Mouse (Mus musculus) embryonic fibroblast, embryonic 13.5 days (primary cell): ENCODE measurements at regions not wholly inside any gene's neighbourhood (a gene's known extent, or its start where the extent isn't known, plus 50 kb on each side); places are given as distances from the start of the nearest gene placed in this dataset.

Source experiments
- H3K27ac ChIP-seq: 2 replicates; pipeline ENCODE4 v1.5.1; 2012; ENCODE audit warnings: low read length, control low read depth, inconsistent platforms; ENCODE audit not compliant: insufficient read depth
- H3K4me1 ChIP-seq: 2 replicates; pipeline ENCODE4 v1.6.1; 2011; ENCODE audit warnings: low read length; ENCODE audit not compliant: control insufficient read depth, insufficient read depth
- H3K4me3 ChIP-seq: 2 replicates; pipeline ENCODE4 v1.5.1; 2011; ENCODE audit warnings: mild to moderate bottlenecking, control low read depth, low read length; ENCODE audit not compliant: insufficient read depth
- CTCF ChIP-seq: IDR thresholded peaks from 2 replicates; pipeline ENCODE4 v1.5.1; 2011; ENCODE audit warnings: mild to moderate bottlenecking, control low read depth, low read length, moderate library complexity, borderline replicate concordance; ENCODE audit not compliant: insufficient read depth
- POLR2A ChIP-seq: IDR thresholded peaks from 2 replicates; pipeline ENCODE4 v1.6.1; 2011; ENCODE audit warnings: low read depth, mild to moderate bottlenecking, control low read depth, low read length, moderate library complexity

GRCm38 (mm10) chr14:96956115-96956514 lies 437.2 kb upstream of the Klhl1 start:
- Histone ChIP-seq H3K27ac (no peak overlapping the region), H3K4me3 (no peak overlapping the region), H3K4me1 (no peaks in the 10 kb centered on the region)
- TF ChIP-seq CTCF (no peak), POLR2A (no peak)

GRCm38 (mm10) chr14:96954462-96954861 lies 435.6 kb upstream of the Klhl1 start:
- TF ChIP-seq POLR2A, result no peak
- no peak for TF ChIP-seq CTCF
- no peak overlapping the region for H3K27ac ChIP-seq
- H3K4me3 ChIP-seq, result no peak overlapping the region
- no peaks in the 10 kb centered on the region for H3K4me1 ChIP-seq

- Histone ChIP-seq H3K4me3 (no peak overlapping the region), H3K27ac (no peak overlapping the region), H3K4me1 (no peaks in the 10 kb centered on the region)
- no peak for TF ChIP-seq POLR2A
- no peak for TF ChIP-seq CTCF
Measured at GRCm38 (mm10) chr14:96908737-96909136, 389.8 kb upstream of the Klhl1 start.

- TF ChIP-seq CTCF (no peak), POLR2A (no peak)
- H3K27ac ChIP-seq, result no peak overlapping the region
- H3K4me3 ChIP-seq, result no peak overlapping the region
- H3K4me1 ChIP-seq, result no peaks in the 10 kb centered on the region
Measured at GRCm38 (mm10) chr14:96879701-96880100, 360.8 kb upstream of the Klhl1 start.

- Histone ChIP-seq H3K4me1 (no peaks in the 10 kb centered on the region), H3K27ac (no peak overlapping the region), H3K4me3 (no peak overlapping the region)
- TF ChIP-seq POLR2A (no peak), CTCF (no peak)
Measured at GRCm38 (mm10) chr14:96871969-96872368, 353.1 kb upstream of the Klhl1 start.

- TF ChIP-seq POLR2A (no peak), CTCF (no peak)
Measured at GRCm38 (mm10) chr14:96838910-96839309, 320.0 kb upstream of the Klhl1 start.

GRCm38 (mm10) chr14:96825083-96825482 lies 306.2 kb upstream of the Klhl1 start:
- Histone ChIP-seq H3K4me1 (no peaks in the 10 kb centered on the region), H3K27ac (no peak overlapping the region), H3K4me3 (no peak overlapping the region)
- no peak for TF ChIP-seq POLR2A
- no peak for TF ChIP-seq CTCF

More at GRCm38 (mm10) chr14:96838910-96839309, 320.0 kb upstream of the Klhl1 start:
- H3K27ac ChIP-seq, result no peak overlapping the region
- H3K4me3 ChIP-seq, result no peak overlapping the region
- no peaks in the 10 kb centered on the region for H3K4me1 ChIP-seq

GRCm38 (mm10) chr14:96815665-96816064 lies 296.8 kb upstream of the Klhl1 start:
- H3K4me1 ChIP-seq, result no peaks in the 10 kb centered on the region
- H3K27ac ChIP-seq, result no peak overlapping the region
- TF ChIP-seq CTCF (no peak), POLR2A (no peak)
- H3K4me3 ChIP-seq, result no peak overlapping the region

- TF ChIP-seq CTCF, result no peak
- TF ChIP-seq POLR2A, result no peak
- no peaks in the 10 kb centered on the region for H3K4me1 ChIP-seq
Measured at GRCm38 (mm10) chr14:96805284-96805683, 286.4 kb upstream of the Klhl1 start.

GRCm38 (mm10) chr14:96794806-96795205 lies 275.9 kb upstream of the Klhl1 start:
- no peak overlapping the region for H3K27ac ChIP-seq
- TF ChIP-seq CTCF (no peak), POLR2A (no peak)
- H3K4me3 ChIP-seq, result no peak overlapping the region
- H3K4me1 ChIP-seq, result no peaks in the 10 kb centered on the region

More at GRCm38 (mm10) chr14:96805284-96805683, 286.4 kb upstream of the Klhl1 start:
- H3K27ac ChIP-seq, result no peak overlapping the region
- no peak overlapping the region for H3K4me3 ChIP-seq

- no peaks in the 10 kb centered on the region for H3K4me1 ChIP-seq
- H3K4me3 ChIP-seq, result no peak overlapping the region
- no peak for TF ChIP-seq CTCF
- TF ChIP-seq POLR2A, result no peak
- no peak overlapping the region for H3K27ac ChIP-seq
Measured at GRCm38 (mm10) chr14:96787917-96788316, 269.0 kb upstream of the Klhl1 start.

GRCm38 (mm10) chr14:96787286-96787685 lies 268.4 kb upstream of the Klhl1 start:
- H3K4me1 ChIP-seq, result no peaks in the 10 kb centered on the region
- no peak overlapping the region for H3K4me3 ChIP-seq
- TF ChIP-seq POLR2A (no peak), CTCF (no peak)
- H3K27ac ChIP-seq, result no peak overlapping the region
